Mouse (Mus musculus): ENCODE results near the gene Ubald2. TPM values are rescaled to one million over a fixed set of nuclear protein-coding genes. Genes with fewer than 3 reads are reported as not detected.

Gene Ubald2
- polyA plus RNA-seq, 1 experiment from 2014 or later, result 26.6 TPM

GRCm38 (mm10) chr11:116429862-116430613 is 3.9 kb upstream of the Ubald2 start:
- 86% methylated on average over 9 of the region's 9 CpGs for WGBS
- no peak for ATAC-seq (ENCODE audit: insufficient number of reproducible peaks, low FRiP score, low TSS enrichment, low read depth)
- Histone ChIP-seq H3K4me3 (no peak overlapping the region), H3K27me3 (no peaks in the 10 kb centered on the region), H3K36me3 (no peaks in the 10 kb centered on the region), H3K27ac (no peak overlapping the region), H3K4me1 (peaks cover 8% of the 10 kb centered on the region; the same call in 1 of the 2 replicates), H3K9me3 (no peaks in the 10 kb centered on the region), H3K9ac (no peak overlapping the region), H3K4me2 (no peak overlapping the region)

- Histone ChIP-seq H3K4me1 (peaks cover 17% of the 10 kb centered on the region), H3K27ac (no peak overlapping the region), H3K9me3 (no peaks in the 10 kb centered on the region), H3K4me2 (no peak overlapping the region), H3K27me3 (no peaks in the 10 kb centered on the region), H3K36me3 (0 out of 2 replicates have a peak, but pooled peaks cover 2% of the 10 kb centered on the region), H3K4me3 (no peak overlapping the region), H3K9ac (no peak overlapping the region)
- no peak for ATAC-seq (ENCODE audit: insufficient number of reproducible peaks, low FRiP score, low TSS enrichment, low read depth)
- WGBS, result 45% methylated on average over 22 of the region's 22 CpGs
These were observed 3.0 kb upstream of the Ubald2 start for GRCm38 (mm10) chr11:116430723-116431427.

- 46% methylated on average over 11 of the region's 11 CpGs for WGBS
- Histone ChIP-seq H3K4me2 (no peak overlapping the region), H3K27me3 (no peaks in the 10 kb centered on the region), H3K36me3 (0 out of 2 replicates have a peak, but pooled peaks cover 9% of the 10 kb centered on the region), H3K4me1 (peaks cover 23% of the 10 kb centered on the region), H3K27ac (no peak overlapping the region), H3K9ac (no peak overlapping the region), H3K9me3 (no peaks in the 10 kb centered on the region), H3K4me3 (no peak overlapping the region)
- no peak for ATAC-seq (ENCODE audit: insufficient number of reproducible peaks, low FRiP score, low TSS enrichment, low read depth)
These were observed 2.3 kb upstream of the Ubald2 start for GRCm38 (mm10) chr11:116431428-116432077.

GRCm38 (mm10) chr11:116432127-116432526 is 1.8 kb upstream of the Ubald2 start:
- Histone ChIP-seq H3K9me3 (no peaks in the 10 kb centered on the region), H3K9ac (no peak overlapping the region), H3K4me1 (peaks cover 29% of the 10 kb centered on the region), H3K4me3 (no peak overlapping the region), H3K27ac (no peak overlapping the region), H3K36me3 (peaks cover 14% of the 10 kb centered on the region), H3K4me2 (no peak overlapping the region), H3K27me3 (no peaks in the 10 kb centered on the region)
- no peak for ATAC-seq (ENCODE audit: insufficient number of reproducible peaks, low FRiP score, low TSS enrichment, low read depth)
- WGBS, result 65% methylated on average over 6 of the region's 6 CpGs

- WGBS, result 61% methylated on average over 8 of the region's 8 CpGs
- no peak for ATAC-seq (ENCODE audit: insufficient number of reproducible peaks, low FRiP score, low TSS enrichment, low read depth)
These were observed 1.1 kb upstream of the Ubald2 start for GRCm38 (mm10) chr11:116432593-116433355.

GRCm38 (mm10) chr11:116434287-116434966 is 533 bp downstream of the Ubald2 start:
- H3K4me1 ChIP-seq, result peaks cover 36% of the 10 kb centered on the region
- WGBS, result under 1% methylated on average over 35 of the region's 67 CpGs
- peak overlapping the region; percentile 60 for H3K4me2 ChIP-seq
- peak overlapping the region; percentile 71 for H3K9ac ChIP-seq
- ATAC-seq (ENCODE audit: insufficient number of reproducible peaks, low FRiP score, low TSS enrichment, low read depth), result peak; percentile 21; the same call in 1 of the 2 replicates
- peak overlapping the region; percentile 77 for H3K4me3 ChIP-seq
- H3K27me3 ChIP-seq, result no peaks in the 10 kb centered on the region
- peak overlapping the region; percentile 93 for H3K27ac ChIP-seq
- no peaks in the 10 kb centered on the region for H3K9me3 ChIP-seq
- peaks cover 28% of the 10 kb centered on the region for H3K36me3 ChIP-seq

More at GRCm38 (mm10) chr11:116432593-116433355, 1.1 kb upstream of the Ubald2 start:
- H3K4me3 ChIP-seq, result no peak overlapping the region
- peaks cover 36% of the 10 kb centered on the region for H3K4me1 ChIP-seq
- H3K27me3 ChIP-seq, result no peaks in the 10 kb centered on the region
- H3K36me3 ChIP-seq, result peaks cover 21% of the 10 kb centered on the region
- H3K27ac ChIP-seq, result peak overlapping the region; percentile 72; the same call in 1 of the 2 replicates
- H3K9ac ChIP-seq, result no peak overlapping the region
- no peaks in the 10 kb centered on the region for H3K9me3 ChIP-seq
- H3K4me2 ChIP-seq, result no peak overlapping the region

- WGBS, result 44% methylated on average over 12 of the region's 12 CpGs
These were observed 1.3 kb downstream of the Ubald2 start for GRCm38 (mm10) chr11:116434967-116435752.

GRCm38 (mm10) chr11:116435992-116436724 is 2.3 kb downstream of the Ubald2 start:
- peak overlapping the region; percentile 60; the same call in 1 of the 2 replicates for H3K4me2 ChIP-seq
- H3K36me3 ChIP-seq, result peaks cover 34% of the 10 kb centered on the region
- no peak for ATAC-seq (ENCODE audit: insufficient number of reproducible peaks, low FRiP score, low TSS enrichment, low read depth)
- peak overlapping the region; percentile 27; the same call in 1 of the 2 replicates for H3K27ac ChIP-seq
- H3K27me3 ChIP-seq, result no peaks in the 10 kb centered on the region
- WGBS, result 63% methylated on average over 5 of the region's 5 CpGs
- no peaks in the 10 kb centered on the region for H3K9me3 ChIP-seq
- no peak overlapping the region for H3K9ac ChIP-seq
- H3K4me3 ChIP-seq, result peak overlapping the region; percentile 13
- peaks cover 46% of the 10 kb centered on the region for H3K4me1 ChIP-seq

More at GRCm38 (mm10) chr11:116434967-116435752, 1.3 kb downstream of the Ubald2 start:
- Histone ChIP-seq H3K36me3 (peaks cover 34% of the 10 kb centered on the region), H3K9me3 (no peaks in the 10 kb centered on the region), H3K27me3 (no peaks in the 10 kb centered on the region), H3K4me2 (peak overlapping the region; percentile 60), H3K27ac (peak overlapping the region; percentile 93), H3K4me1 (peaks cover 41% of the 10 kb centered on the region), H3K4me3 (peak overlapping the region; percentile 77), H3K9ac (peak overlapping the region; percentile 71)
- no peak for ATAC-seq (ENCODE audit: insufficient number of reproducible peaks, low FRiP score, low TSS enrichment, low read depth)

- Histone ChIP-seq H3K4me3 (no peak overlapping the region), H3K36me3 (peaks cover 34% of the 10 kb centered on the region), H3K4me2 (no peak overlapping the region), H3K27me3 (no peaks in the 10 kb centered on the region), H3K4me1 (peaks cover 44% of the 10 kb centered on the region), H3K9me3 (no peaks in the 10 kb centered on the region), H3K27ac (peak overlapping the region; percentile 27; the same call in 1 of the 2 replicates), H3K9ac (no peak overlapping the region)
- no peak for ATAC-seq (ENCODE audit: insufficient number of reproducible peaks, low FRiP score, low TSS enrichment, low read depth)
- 55% methylated on average over 4 of the region's 4 CpGs for WGBS
These were observed 2.9 kb downstream of the Ubald2 start for GRCm38 (mm10) chr11:116436725-116437331.
